Mouse (Mus musculus): ENCODE data around the gene Tbx4.

- no peak for TF ChIP-seq CTCF (IDR thresholded peaks at IDR 0.05; ENCODE audit: low read depth)
- TF ChIP-seq EP300 (optimal IDR thresholded peaks at IDR 0.05) = no peak
Measured at GRCm38 (mm10) chr11:85956950-85957778, 70.9 kb downstream of the Tbx4 start.
